Mouse (Mus musculus) small intestine, adult 2 months (tissue): ENCODE results near the gene Zfp318. TPM values are rescaled to one million over a fixed set of nuclear protein-coding genes. Genes with fewer than 3 reads are reported as not detected.

Source experiments
- H3K27ac ChIP-seq: fragments of 200-500 bp; 2 replicates; pipeline ENCODE4 v1.5.1; 2012; ENCODE audit warnings: low read depth, low read length, control low read depth, inconsistent platforms; ENCODE audit not compliant: insufficient read depth
- H3K27me3 ChIP-seq: fragments of 200-500 bp; 2 replicates; pipeline ENCODE4 v1.6.1; 2012; ENCODE audit warnings: mild to moderate bottlenecking, moderate library complexity, low read length, inconsistent platforms; ENCODE audit not compliant: control insufficient read depth, insufficient read depth
- H3K36me3 ChIP-seq: fragments of 200-500 bp; 2 replicates; pipeline ENCODE4 v1.6.1; 2012; ENCODE audit warnings: mild to moderate bottlenecking, low read length, control low read depth, inconsistent platforms; ENCODE audit not compliant: control insufficient read depth, insufficient read depth
- H3K4me1 ChIP-seq: fragments of 200-500 bp; 2 replicates; pipeline ENCODE4 v1.6.1; 2012; ENCODE audit warnings: low read length, inconsistent platforms, mixed read lengths; ENCODE audit not compliant: control insufficient read depth, insufficient read depth, insufficient read length
- H3K4me3 ChIP-seq: fragments of 200-500 bp; 2 replicates; pipeline ENCODE4 v1.5.1; 2012; ENCODE audit warnings: low read depth, mild to moderate bottlenecking, control low read depth, inconsistent platforms, low read length, moderate library complexity
- CTCF ChIP-seq: fragments of 200-500 bp; IDR thresholded peaks from 2 replicates; pipeline ENCODE4 v1.5.1; 2012; ENCODE audit warnings: low read depth, mild to moderate bottlenecking, control low read depth, inconsistent platforms, low read length, moderate library complexity, mixed read lengths; ENCODE audit not compliant: insufficient replicate concordance, insufficient read length; ENCODE audit errors: extremely low read depth
- POLR2A ChIP-seq: fragments of 200-500 bp; IDR thresholded peaks from 2 replicates; pipeline ENCODE4 v1.6.1; 2012; ENCODE audit warnings: low read depth, mild to moderate bottlenecking, control low read depth, inconsistent platforms, low read length, moderate library complexity
- WGBS: fragments of 180-500 bp; shearing (Covaris S2); methylation state at CpG from one replicate; pipeline ENCODE4 v1.1.7; 2018; 5-methylcytosine and 5-hydroxymethylcytosine counted together
- polyA plus RNA-seq: library from polyadenylated mRNA; depleted of rRNA; stranded (reverse); fragments of >200 nt; gene quantifications from 2 replicates; pipeline ENCODE4 v1.2.3, GENCODE M21; 2012

The Zfp318 gene
- polyA plus RNA-seq, 1 experiment = 5.8 TPM

DNA sequence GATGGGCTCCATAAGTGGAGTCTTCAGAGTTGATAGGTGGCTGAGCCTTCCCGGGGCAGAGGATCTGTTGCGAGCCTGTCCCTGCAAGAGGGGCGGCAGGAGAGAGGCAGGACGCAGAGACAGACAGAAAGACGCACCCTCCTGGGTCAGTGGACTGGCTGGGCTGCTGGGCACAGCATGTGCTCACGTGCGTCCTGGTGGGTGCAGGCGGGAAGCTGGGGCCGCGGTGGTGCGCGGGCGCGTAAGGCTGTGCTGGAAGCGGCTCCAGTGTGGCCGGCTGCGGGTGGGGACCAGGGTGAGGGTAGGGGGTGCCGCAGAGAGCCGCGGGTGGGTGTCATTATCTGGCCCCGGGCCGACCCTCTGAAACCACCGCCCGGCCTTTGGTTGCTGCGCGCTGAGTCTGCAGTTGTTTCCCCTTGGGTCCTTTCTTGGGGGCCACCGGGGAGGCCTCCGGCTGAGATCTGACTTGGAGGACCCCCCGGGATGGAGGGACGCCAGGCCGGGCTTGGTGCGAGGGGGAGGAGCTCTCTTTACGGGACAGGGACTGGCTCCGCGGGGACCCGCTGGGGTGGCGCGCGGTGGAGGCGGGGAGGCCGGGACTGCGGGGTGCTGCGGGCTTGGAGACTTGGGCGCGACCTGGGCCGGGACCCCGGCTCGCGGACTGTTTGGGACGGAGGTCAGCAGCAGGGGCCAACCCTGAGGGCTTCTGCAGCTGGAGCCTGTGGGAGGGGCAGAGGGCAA lies 61.5 kb downstream of the Zfp318 start:
- TF ChIP-seq POLR2A (no peak), CTCF (no peak)
- H3K4me3 ChIP-seq = no peak overlapping the region
- no peak overlapping the region for H3K27ac ChIP-seq
- H3K36me3 ChIP-seq = no peaks in the 10 kb centered on the region
- 6% methylated on average over 50 of the region's 50 CpGs for WGBS
- peaks cover 21% of the 10 kb centered on the region for H3K27me3 ChIP-seq
- H3K4me1 ChIP-seq = no peaks in the 10 kb centered on the region

DNA sequence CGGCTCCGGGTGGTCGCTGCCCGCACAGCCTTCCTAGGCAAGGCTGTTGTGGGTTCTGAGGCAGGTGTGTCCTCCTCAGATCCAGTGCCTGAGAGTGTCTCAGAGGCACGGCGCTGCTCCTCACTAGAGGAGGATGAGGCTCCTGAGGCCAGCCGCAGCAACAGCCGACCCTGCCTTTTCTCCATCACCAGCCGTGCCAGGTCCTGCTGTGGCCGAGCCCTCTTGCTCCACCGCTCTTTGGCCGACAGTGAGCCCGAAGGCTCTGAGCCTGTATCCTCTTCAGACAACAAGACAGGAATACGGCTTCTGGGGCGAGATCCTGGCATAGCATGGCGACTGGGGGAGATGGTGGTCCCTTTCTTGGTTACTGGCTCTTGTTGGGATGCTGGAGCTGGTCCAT lies 62.7 kb downstream of the Zfp318 start:
- no peak overlapping the region for H3K27ac ChIP-seq
- no peak for TF ChIP-seq POLR2A
- TF ChIP-seq CTCF = no peak
- H3K4me1 ChIP-seq = no peaks in the 10 kb centered on the region
- no peaks in the 10 kb centered on the region for H3K36me3 ChIP-seq
- peaks cover 21% of the 10 kb centered on the region for H3K27me3 ChIP-seq
- 92% methylated on average over 16 of the region's 16 CpGs for WGBS
- no peak overlapping the region for H3K4me3 ChIP-seq

DNA sequence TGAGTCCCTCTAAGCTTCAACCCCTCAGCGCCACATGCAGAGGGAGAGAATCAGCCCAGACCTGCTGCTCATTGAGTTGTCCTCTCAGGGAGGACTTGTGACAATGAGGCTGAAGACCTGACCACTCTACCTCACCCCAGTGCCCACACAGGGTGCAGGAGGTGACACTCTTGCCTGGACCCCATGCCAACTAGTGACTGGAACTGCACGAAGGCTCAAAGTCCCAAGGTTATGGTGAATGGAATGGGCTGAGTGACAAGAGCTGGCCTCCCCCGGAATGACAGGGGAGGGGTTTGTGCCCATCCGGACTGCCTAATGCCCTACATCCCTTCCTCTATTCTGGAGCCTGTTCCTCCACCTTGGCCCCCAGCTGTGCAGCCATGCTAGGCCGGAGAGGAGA lies 69.2 kb downstream of the Zfp318 start:
- no peaks in the 10 kb centered on the region for H3K36me3 ChIP-seq
- TF ChIP-seq POLR2A = no peak
- no peak for TF ChIP-seq CTCF
- peaks cover 35% of the 10 kb centered on the region for H3K27me3 ChIP-seq
- H3K27ac ChIP-seq = no peak overlapping the region
- H3K4me3 ChIP-seq = no peak overlapping the region
- H3K4me1 ChIP-seq = no peaks in the 10 kb centered on the region
- WGBS = 37% methylated on average over 5 of the region's 5 CpGs

DNA sequence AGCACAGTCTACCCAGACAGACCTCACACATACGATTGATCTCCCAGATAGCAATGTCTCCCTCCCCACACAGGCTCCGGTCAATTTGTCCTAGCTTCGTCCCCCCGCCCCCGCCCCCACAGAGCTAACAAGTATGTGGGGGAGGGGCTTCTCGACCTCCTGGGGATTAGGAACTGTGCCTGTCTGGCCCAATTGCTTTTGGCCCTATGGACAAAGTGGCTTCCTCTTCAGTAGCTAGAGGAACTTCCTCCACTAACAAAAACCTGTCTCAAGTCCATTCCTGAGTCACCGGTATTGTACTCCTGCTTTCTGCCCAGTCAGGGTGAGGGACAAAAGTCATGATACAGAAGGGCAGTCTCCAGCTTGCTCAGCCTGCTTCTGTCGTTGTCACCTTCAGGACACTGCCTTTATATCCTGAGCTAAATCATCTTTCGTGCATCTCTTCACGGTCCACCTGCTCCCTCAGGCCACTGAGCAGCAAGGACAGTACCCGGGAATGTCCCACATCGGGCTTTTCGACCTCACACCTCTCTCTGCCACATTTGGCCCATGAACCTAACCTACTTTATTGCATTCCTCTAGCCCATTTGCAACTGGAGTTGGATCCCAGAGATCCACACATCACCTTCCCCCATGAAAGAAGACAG lies 69.9 kb downstream of the Zfp318 start:
- Histone ChIP-seq H3K27ac (no peak overlapping the region), H3K4me1 (no peaks in the 10 kb centered on the region), H3K4me3 (no peak overlapping the region), H3K36me3 (no peaks in the 10 kb centered on the region), H3K27me3 (peaks cover 35% of the 10 kb centered on the region)
- TF ChIP-seq POLR2A (no peak), CTCF (no peak)
- 18% methylated on average over 13 of the region's 13 CpGs for WGBS

DNA sequence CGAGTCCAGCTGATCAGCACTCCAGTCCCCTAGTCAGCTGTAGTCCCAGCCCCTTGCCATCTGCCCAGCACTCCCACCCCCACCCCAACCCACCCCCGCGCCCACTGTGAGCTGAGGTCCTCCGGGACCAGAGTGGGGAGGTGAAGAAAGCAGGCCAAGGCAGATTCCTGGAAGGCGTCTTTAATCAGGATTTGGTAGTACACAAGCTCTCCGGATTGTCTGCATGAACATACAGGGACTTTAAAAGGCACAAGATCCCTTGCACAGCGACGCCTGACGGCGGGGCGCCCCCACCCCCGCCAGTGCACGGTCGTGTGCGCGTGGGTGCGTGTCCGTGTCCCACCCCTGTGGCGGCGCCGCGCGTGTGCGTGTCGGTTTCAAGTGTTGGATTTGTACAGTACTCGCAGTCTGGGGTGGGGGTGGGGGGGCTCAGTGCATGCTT lies 70.5 kb downstream of the Zfp318 start:
- WGBS = 5% methylated on average over 26 of the region's 26 CpGs
- no peaks in the 10 kb centered on the region for H3K4me1 ChIP-seq
- peaks cover 35% of the 10 kb centered on the region for H3K27me3 ChIP-seq

DNA sequence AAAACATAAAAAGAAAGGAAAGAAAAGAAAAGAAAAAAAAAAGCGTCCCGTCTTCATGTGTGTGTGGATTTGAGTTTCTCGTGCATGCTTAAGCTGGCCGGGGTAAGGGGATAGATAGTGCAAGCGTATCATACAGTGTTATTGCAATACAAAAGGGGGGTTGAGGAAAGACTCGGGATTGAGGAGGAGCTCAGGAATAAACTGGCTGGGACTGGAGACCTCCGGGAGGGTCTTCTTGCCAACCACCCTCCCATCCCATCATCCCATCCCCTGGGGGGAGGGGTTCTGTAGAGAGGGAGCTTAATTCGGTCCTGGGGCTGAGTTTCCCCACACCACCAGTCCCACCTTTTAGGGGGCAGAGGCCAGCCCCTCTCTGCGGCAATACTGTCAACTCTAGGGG lies 71.0 kb downstream of the Zfp318 start:
- WGBS = 5% methylated on average over 9 of the region's 9 CpGs
- peaks cover 35% of the 10 kb centered on the region for H3K27me3 ChIP-seq
- no peak overlapping the region for H3K4me3 ChIP-seq
- TF ChIP-seq CTCF (no peak), POLR2A (no peak)
- H3K27ac ChIP-seq = no peak overlapping the region
- H3K36me3 ChIP-seq = no peaks in the 10 kb centered on the region
- no peaks in the 10 kb centered on the region for H3K4me1 ChIP-seq

More for the DNA sequence above, 70.5 kb downstream of the Zfp318 start:
- TF ChIP-seq CTCF (no peak), POLR2A (no peak)
- Histone ChIP-seq H3K27ac (no peak overlapping the region), H3K36me3 (no peaks in the 10 kb centered on the region), H3K4me3 (no peak overlapping the region)

DNA sequence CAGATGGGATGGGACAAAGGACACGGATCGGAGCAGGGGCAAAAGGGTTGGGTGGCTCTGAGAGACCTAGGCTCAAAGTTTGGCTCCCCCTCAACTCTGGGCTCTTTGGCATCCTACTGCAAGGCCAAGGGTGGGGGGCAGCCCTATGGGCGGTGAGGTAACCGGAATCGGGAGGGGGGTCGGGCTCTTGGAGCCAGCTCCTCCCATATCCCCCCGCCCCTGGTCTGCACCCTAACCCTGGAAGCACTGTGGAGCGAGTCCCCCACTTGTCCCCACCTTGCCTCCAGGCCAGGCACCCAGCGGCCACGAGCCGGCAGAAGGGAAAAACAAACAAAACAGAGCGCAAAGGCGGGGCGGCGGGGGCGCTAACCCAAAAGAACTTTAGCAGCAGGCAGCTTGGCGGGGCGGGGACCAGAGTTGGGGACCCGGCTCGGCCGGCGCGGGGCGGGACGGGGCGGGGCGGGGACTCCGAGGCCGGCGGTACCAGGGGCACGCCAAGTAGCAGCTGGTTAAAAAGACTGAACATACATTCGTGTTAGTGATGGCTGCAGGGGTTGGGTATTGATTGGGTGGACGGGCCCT lies 71.7 kb downstream of the Zfp318 start:
- TF ChIP-seq POLR2A (no peak), CTCF (no peak)
- Histone ChIP-seq H3K27me3 (peaks cover 38% of the 10 kb centered on the region), H3K4me3 (peak overlapping the region; percentile 10; the same call in 1 of the 2 replicates), H3K4me1 (no peaks in the 10 kb centered on the region), H3K27ac (no peak overlapping the region), H3K36me3 (no peaks in the 10 kb centered on the region)
- 2% methylated on average over 33 of the region's 33 CpGs for WGBS
